Mouse (Mus musculus): ENCODE data around the gene Zbtb9.

- TF ChIP-seq POLR2A (IDR thresholded peaks at IDR 0.05; ENCODE audit: control insufficient read depth in 1 of 2, insufficient read depth in 1 of 2, low read depth in 1 of 2, low read length in 2 of 2, poor library complexity in 1 of 2) (peak; percentile 61 to 86; a peak in 3 of 4 replicates), TCF12 (IDR thresholded peaks at IDR 0.05; ENCODE audit: low read depth, low read length) (peak; percentile 70; the same call in 1 of the 2 replicates), JUND (IDR thresholded peaks at IDR 0.05; ENCODE audit: low read depth, low read length) (no peak), CTCF (IDR thresholded peaks at IDR 0.05 in 2 of 3, conservative IDR thresholded peaks at IDR 0.05 in 1 of 3; ENCODE audit: control insufficient read depth in 1 of 3, insufficient read depth in 1 of 3, low read depth in 2 of 3, low read length in 3 of 3, poor library complexity in 1 of 3, severe bottlenecking in 1 of 3) (peak; percentile 56 to 82 (median 81)), USF1 (IDR thresholded peaks at IDR 0.05; ENCODE audit: low read depth, low read length) (0 out of 2 replicates have a peak, but pooled peaks have one; percentile 21), CHD2 (IDR thresholded peaks at IDR 0.05; ENCODE audit: low read length) (no peak), EP300 (IDR thresholded peaks at IDR 0.05; ENCODE audit: low read depth in 1 of 2, low read length in 2 of 2) (0 out of 4 replicates have a peak, but pooled peaks of 1 of the 2 experiments have one; percentile 4), SIN3A (IDR thresholded peaks at IDR 0.05; ENCODE audit: low read length) (peak; percentile 78), TBP (IDR thresholded peaks at IDR 0.05; ENCODE audit: low read depth, low read length) (peak; percentile 84), MYC (IDR thresholded peaks at IDR 0.05; ENCODE audit: low read depth, low read length) (no peak), ETS1 (IDR thresholded peaks at IDR 0.05; ENCODE audit: low read depth, low read length) (peak; percentile 52; the same call in 1 of the 2 replicates), E2F4 (IDR thresholded peaks at IDR 0.05; ENCODE audit: borderline replicate concordance, low read depth, low read length) (no peak), HCFC1 (IDR thresholded peaks at IDR 0.05; ENCODE audit: low read depth, low read length) (peak; percentile 79)
Measured at GRCm38 (mm10) chr17:27028284-27028795, 55.4 kb downstream of the Zbtb9 start.
